Mouse (Mus musculus): Measurements from ENCODE around the gene Stt3b. TPM values are rescaled to one million over a fixed set of nuclear protein-coding genes. Genes with fewer than 3 reads are reported as not detected.
A peak's percentile ranks its signal among the peaks of the same experiment; 100 is the strongest.

Stt3b gene
- 56.6 and 62.3 TPM in 2 replicates for polyA plus RNA-seq (2015; fragmentation: Nextera tagmentation; extraction: Ambion mirVana)

DNA sequence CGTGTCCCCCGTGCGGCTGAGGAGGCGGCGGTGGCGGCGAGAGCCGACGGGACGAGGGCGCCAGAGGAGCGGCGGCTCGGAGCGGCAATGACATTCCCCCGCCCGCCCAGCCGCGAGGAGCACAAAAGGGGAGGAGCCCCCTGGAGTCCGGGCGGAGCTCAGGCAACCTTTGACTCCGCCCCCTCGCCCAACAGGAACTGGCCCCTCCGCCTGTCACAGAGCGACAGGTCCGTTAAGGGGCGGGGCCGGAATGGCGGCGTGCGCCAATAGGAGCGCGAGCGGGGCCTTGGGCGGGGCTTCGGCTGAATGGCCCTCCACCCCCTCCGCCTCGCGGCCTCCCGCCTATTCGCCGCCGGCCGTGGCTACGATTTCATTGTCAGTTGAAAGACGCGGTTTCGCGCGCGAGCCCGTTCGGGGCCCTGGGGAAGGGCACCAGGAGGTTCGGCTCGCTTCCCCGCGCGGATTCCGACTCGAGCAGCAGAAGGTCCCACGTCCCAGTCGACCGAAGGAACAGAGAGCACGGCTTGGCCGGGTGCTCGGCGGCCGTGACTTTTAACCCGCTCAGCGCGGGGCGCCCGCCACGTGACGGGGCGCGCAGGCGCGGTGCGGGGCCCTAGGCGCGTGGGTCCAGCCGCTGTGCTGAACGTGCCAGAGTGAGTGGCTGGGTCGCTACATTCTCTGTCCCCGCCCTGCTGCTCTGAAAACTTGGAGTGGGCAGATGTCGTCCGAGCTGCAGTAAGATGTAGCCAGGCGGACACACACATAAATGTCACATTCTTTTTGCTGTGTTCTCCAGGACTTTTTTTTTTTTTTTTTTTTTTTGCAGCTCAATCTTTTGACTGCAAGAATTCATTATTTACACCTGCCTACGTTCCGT, at the start of gene Stt3b:
Stt3b (minus strand) TSS at position 76 of the 877 bp plus-strand sequence.
- Histone ChIP-seq H3K4me2 (replicated peaks; ENCODE audit: low read depth, low read length) (peak within 1 kb of the TSS; percentile 77), H3K27me3 (replicated peaks; ENCODE audit: insufficient read depth, low read length) (no peaks in the 10 kb centered on the region), H3K9ac (replicated peaks; ENCODE audit: low read depth) (peak within 1 kb of the TSS; percentile 95), H3K4me3 (ENCODE audit: low read depth, low read length) (peak within 1 kb of the TSS; percentile 97), H3K36me3 (ENCODE audit: insufficient read depth, low read length) (no peaks in the 10 kb centered on the region), H3K27ac (ENCODE audit: low read length) (peak within 1 kb of the TSS; percentile 96), H3K9me3 (ENCODE audit: low read length) (no peaks in the 10 kb centered on the region), H3K4me1 (ENCODE audit: insufficient read depth, low read depth, low read length) (peaks cover 14% of the 10 kb centered on the region; the same call in 1 of the 2 replicates)
- ATAC-seq = peak; percentile 94
- TF ChIP-seq CTCF (IDR thresholded peaks at IDR 0.05) (peak; percentile 68), EP300 (IDR thresholded peaks at IDR 0.05) (no peak)
- DNase-seq (ENCODE audit: low spot score) = peak; percentile 100
- 1% methylated on average over 83 of the region's 91 CpGs for WGBS

- Histone ChIP-seq H3K9ac (replicated peaks; ENCODE audit: low read depth) (no peak overlapping the region), H3K4me3 (ENCODE audit: low read depth, low read length) (no peak overlapping the region), H3K27me3 (replicated peaks; ENCODE audit: insufficient read depth, low read length) (no peaks in the 10 kb centered on the region), H3K27ac (ENCODE audit: low read length) (no peak overlapping the region), H3K36me3 (ENCODE audit: insufficient read depth, low read length) (no peaks in the 10 kb centered on the region), H3K4me1 (ENCODE audit: insufficient read depth, low read depth, low read length) (no peaks in the 10 kb centered on the region; the same call in 1 of the 2 replicates), H3K4me2 (replicated peaks; ENCODE audit: low read depth, low read length) (no peak overlapping the region), H3K9me3 (ENCODE audit: low read length) (no peaks in the 10 kb centered on the region)
- no peak for TF ChIP-seq CTCF (IDR thresholded peaks at IDR 0.05)
- no peak for TF ChIP-seq EP300 (IDR thresholded peaks at IDR 0.05)
- no peak for ATAC-seq
- WGBS = 89% methylated on average over 2 of the region's 2 CpGs
- no peak for DNase-seq (ENCODE audit: low spot score)
Observed at GRCm38 (mm10) chr9:115358421-115358820, 48.2 kb upstream of the Stt3b start.

GRCm38 (mm10) chr9:115357996-115358395, 47.8 kb upstream of the Stt3b start:
- no peak for ATAC-seq
- Histone ChIP-seq H3K4me1 (ENCODE audit: insufficient read depth, low read depth, low read length) (no peaks in the 10 kb centered on the region; the same call in 1 of the 2 replicates), H3K27me3 (replicated peaks; ENCODE audit: insufficient read depth, low read length) (no peaks in the 10 kb centered on the region), H3K9me3 (ENCODE audit: low read length) (no peaks in the 10 kb centered on the region), H3K4me2 (replicated peaks; ENCODE audit: low read depth, low read length) (no peak overlapping the region), H3K27ac (ENCODE audit: low read length) (no peak overlapping the region), H3K4me3 (ENCODE audit: low read depth, low read length) (no peak overlapping the region), H3K36me3 (ENCODE audit: insufficient read depth, low read length) (no peaks in the 10 kb centered on the region), H3K9ac (replicated peaks; ENCODE audit: low read depth) (no peak overlapping the region)
- TF ChIP-seq CTCF (IDR thresholded peaks at IDR 0.05) = no peak
- 88% methylated on average over 1 of the region's 1 CpGs for WGBS
- no peak for DNase-seq (ENCODE audit: low spot score)

DNA sequence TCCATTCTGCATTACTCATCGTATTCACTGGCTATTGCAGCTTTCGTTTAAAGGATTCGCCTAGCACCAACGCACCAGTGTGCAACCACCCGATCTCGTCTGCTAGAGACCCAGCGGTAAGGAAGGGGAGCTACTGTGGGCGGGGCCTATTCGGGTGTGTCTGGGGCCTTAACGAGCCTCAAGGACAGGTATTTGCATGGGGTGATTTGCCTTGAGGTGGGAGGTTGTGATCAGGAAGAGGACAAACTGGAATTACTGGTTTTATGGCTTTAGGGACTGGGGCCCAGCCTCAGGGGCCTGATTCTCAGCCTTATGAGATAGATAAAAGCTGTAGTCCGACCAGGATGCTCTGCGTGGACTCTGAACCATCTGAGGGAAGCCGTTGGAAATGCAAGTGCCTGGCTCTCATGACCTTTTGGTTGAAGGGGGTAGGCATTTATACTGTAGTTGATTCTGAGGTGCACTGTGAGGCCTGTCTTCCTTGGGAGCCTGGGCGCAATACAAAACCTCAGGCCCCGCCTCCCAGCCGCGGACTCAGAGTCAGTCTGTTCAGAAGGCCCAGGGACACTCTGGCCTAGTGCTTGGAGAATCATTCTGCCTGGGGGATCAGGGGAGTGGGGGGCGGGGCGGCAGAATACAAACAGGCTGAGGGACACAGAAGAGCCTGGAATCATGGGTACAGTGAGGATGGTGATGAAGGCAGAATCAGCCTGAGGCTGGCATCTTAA, 46.7 kb upstream of the Stt3b start:
- H3K4me1 ChIP-seq (ENCODE audit: insufficient read depth, low read depth, low read length) = no peaks in the 10 kb centered on the region; the same call in 1 of the 2 replicates
- 44% methylated on average over 19 of the region's 19 CpGs for WGBS
- TF ChIP-seq EP300 (IDR thresholded peaks at IDR 0.05) (no peak), CTCF (IDR thresholded peaks at IDR 0.05) (no peak)
- peak; percentile 64 for DNase-seq (ENCODE audit: low spot score)
- 0 out of 2 replicates have a peak overlapping the region, but pooled peaks have one; percentile 8 for H3K4me2 ChIP-seq (replicated peaks; ENCODE audit: low read depth, low read length)
- peak; percentile 79 for ATAC-seq
- H3K27me3 ChIP-seq (replicated peaks; ENCODE audit: insufficient read depth, low read length) = no peaks in the 10 kb centered on the region
- H3K9me3 ChIP-seq (ENCODE audit: low read length) = no peaks in the 10 kb centered on the region
- H3K4me3 ChIP-seq (ENCODE audit: low read depth, low read length) = no peak overlapping the region
- no peak overlapping the region for H3K9ac ChIP-seq (replicated peaks; ENCODE audit: low read depth)
- no peaks in the 10 kb centered on the region for H3K36me3 ChIP-seq (ENCODE audit: insufficient read depth, low read length)
- H3K27ac ChIP-seq (ENCODE audit: low read length) = no peak overlapping the region

DNA sequence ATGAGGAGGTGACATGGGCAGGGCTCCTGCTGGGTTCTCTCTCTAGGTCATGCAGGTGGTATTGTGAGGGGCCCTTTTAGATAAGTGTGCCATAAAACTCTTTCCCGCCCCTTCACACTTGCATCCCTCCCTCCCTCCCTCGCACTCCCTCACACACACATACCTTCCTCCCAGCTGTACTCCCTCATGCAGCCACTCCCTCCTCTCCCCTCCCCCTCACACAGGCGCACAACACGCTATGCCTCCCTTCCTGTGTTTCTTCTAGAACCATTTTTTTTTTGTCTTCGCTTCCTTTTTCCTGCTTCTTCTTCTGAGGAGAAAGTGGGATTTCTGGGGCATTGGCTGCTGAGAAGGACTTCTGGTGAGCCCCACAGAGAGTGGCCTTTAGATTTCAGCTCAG, 45.8 kb upstream of the Stt3b start:
- Histone ChIP-seq H3K4me1 (ENCODE audit: insufficient read depth, low read depth, low read length) (no peaks in the 10 kb centered on the region; the same call in 1 of the 2 replicates), H3K9me3 (ENCODE audit: low read length) (no peaks in the 10 kb centered on the region), H3K27ac (ENCODE audit: low read length) (no peak overlapping the region), H3K36me3 (ENCODE audit: insufficient read depth, low read length) (no peaks in the 10 kb centered on the region), H3K27me3 (replicated peaks; ENCODE audit: insufficient read depth, low read length) (no peaks in the 10 kb centered on the region), H3K9ac (replicated peaks; ENCODE audit: low read depth) (no peak overlapping the region), H3K4me2 (replicated peaks; ENCODE audit: low read depth, low read length) (0 out of 2 replicates have a peak overlapping the region, but pooled peaks have one; percentile 8), H3K4me3 (ENCODE audit: low read depth, low read length) (no peak overlapping the region)
- DNase-seq (ENCODE audit: low spot score) = peak; percentile 38
- 15% methylated on average over 5 of the region's 5 CpGs for WGBS
- peak; percentile 70 for ATAC-seq
- TF ChIP-seq CTCF (IDR thresholded peaks at IDR 0.05) (no peak), EP300 (IDR thresholded peaks at IDR 0.05) (no peak)
